Mouse (Mus musculus): ENCODE measurements around the gene Cdk15. TPM values are rescaled to one million over a fixed set of nuclear protein-coding genes. Genes with fewer than 3 reads are reported as not detected.

The Cdk15 gene
- total RNA-seq (2014; rRNA removed) (0.66 and 1.1 TPM in 2 replicates), polyA plus RNA-seq (2015; fragmentation: Nextera tagmentation; extraction: Ambion mirVana) (1.7 and 2.1 TPM in 2 replicates)

GRCm38 (mm10) chr1:59256751-59257231 lies at the start of gene Cdk15:
Gene Cdk15, plus strand, starts transcription at chr1:59256906.
- TF ChIP-seq CTCF (IDR thresholded peaks at IDR 0.05), result no peak
- 10% methylated on average over 13 of the region's 13 CpGs for WGBS
- Histone ChIP-seq H3K4me1 (ENCODE audit: insufficient read depth, low read length) (0 out of 2 replicates have a peak, but pooled peaks cover 3% of the 10 kb centered on the region), H3K27ac (ENCODE audit: low read depth, low read length) (no peak within 1 kb of the TSS), H3K36me3 (ENCODE audit: insufficient read depth, low read length) (no peaks in the 10 kb centered on the region), H3K27me3 (ENCODE audit: insufficient read depth, low read length) (no peaks in the 10 kb centered on the region), H3K9me3 (ENCODE audit: low read length) (no peaks in the 10 kb centered on the region), H3K9ac (replicated peaks; ENCODE audit: low read length, poor library complexity, severe bottlenecking) (no peak within 1 kb of the TSS), H3K4me3 (ENCODE audit: low read depth, low read length) (no peak within 1 kb of the TSS), H3K4me2 (ENCODE audit: low read depth, low read length, poor library complexity, severe bottlenecking) (peak within 1 kb of the TSS; percentile 20; the same call in 1 of the 2 replicates)
- peak; percentile 6 for DNase-seq (ENCODE audit: low spot score)
- ATAC-seq (ENCODE audit: low FRiP score), result no peak

- H3K9ac ChIP-seq (replicated peaks; ENCODE audit: low read length, poor library complexity, severe bottlenecking), result no peak overlapping the region
- H3K4me3 ChIP-seq (ENCODE audit: low read depth, low read length), result no peak overlapping the region
- TF ChIP-seq CTCF (IDR thresholded peaks at IDR 0.05), result no peak
- DNase-seq (ENCODE audit: low spot score), result no peak
- H3K4me2 ChIP-seq (ENCODE audit: low read depth, low read length, poor library complexity, severe bottlenecking), result no peak overlapping the region
- ATAC-seq (ENCODE audit: low FRiP score), result no peak
- 93% methylated on average over 1 of the region's 1 CpGs for WGBS
- no peaks in the 10 kb centered on the region for H3K9me3 ChIP-seq (ENCODE audit: low read length)
- H3K36me3 ChIP-seq (ENCODE audit: insufficient read depth, low read length), result peaks cover 22% of the 10 kb centered on the region
- H3K4me1 ChIP-seq (ENCODE audit: insufficient read depth, low read length), result no peaks in the 10 kb centered on the region
- H3K27me3 ChIP-seq (ENCODE audit: insufficient read depth, low read length), result no peaks in the 10 kb centered on the region
- H3K27ac ChIP-seq (ENCODE audit: low read depth, low read length), result no peak overlapping the region
Measured at GRCm38 (mm10) chr1:59208331-59208730, 48.4 kb upstream of the Cdk15 start.

DNA sequence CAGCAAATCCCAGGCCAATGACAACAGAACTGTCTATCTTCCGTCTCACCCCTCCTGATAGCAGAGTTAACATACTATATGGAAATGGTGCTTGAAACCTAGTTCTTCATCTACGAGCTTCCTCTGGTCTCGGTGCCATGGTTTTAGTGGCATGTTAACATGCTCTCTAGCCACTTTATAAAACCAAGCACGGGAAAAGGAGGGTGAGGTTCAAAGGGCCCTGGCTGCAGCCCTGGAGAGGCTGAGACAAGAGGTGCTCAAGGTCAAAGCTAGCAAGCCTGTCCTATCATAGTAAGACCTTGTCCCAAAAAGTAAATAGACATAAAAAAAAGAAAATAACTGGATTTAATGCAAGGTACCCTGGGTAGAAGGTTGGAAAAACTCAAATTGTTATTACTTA lies 45.1 kb upstream of the Cdk15 start:
- no peak overlapping the region for H3K4me3 ChIP-seq (ENCODE audit: low read depth, low read length)
- DNase-seq (ENCODE audit: low spot score), result no peak
- no peaks in the 10 kb centered on the region for H3K27me3 ChIP-seq (ENCODE audit: insufficient read depth, low read length)
- 91% methylated on average over 4 of the region's 4 CpGs for WGBS
- no peak overlapping the region for H3K27ac ChIP-seq (ENCODE audit: low read depth, low read length)
- H3K9me3 ChIP-seq (ENCODE audit: low read length), result no peaks in the 10 kb centered on the region
- no peak overlapping the region for H3K9ac ChIP-seq (replicated peaks; ENCODE audit: low read length, poor library complexity, severe bottlenecking)
- peaks cover 25% of the 10 kb centered on the region for H3K36me3 ChIP-seq (ENCODE audit: insufficient read depth, low read length)
- H3K4me1 ChIP-seq (ENCODE audit: insufficient read depth, low read length), result no peaks in the 10 kb centered on the region
- ATAC-seq (ENCODE audit: low FRiP score), result no peak
- H3K4me2 ChIP-seq (ENCODE audit: low read depth, low read length, poor library complexity, severe bottlenecking), result no peak overlapping the region
- no peak for TF ChIP-seq CTCF (IDR thresholded peaks at IDR 0.05)

DNA sequence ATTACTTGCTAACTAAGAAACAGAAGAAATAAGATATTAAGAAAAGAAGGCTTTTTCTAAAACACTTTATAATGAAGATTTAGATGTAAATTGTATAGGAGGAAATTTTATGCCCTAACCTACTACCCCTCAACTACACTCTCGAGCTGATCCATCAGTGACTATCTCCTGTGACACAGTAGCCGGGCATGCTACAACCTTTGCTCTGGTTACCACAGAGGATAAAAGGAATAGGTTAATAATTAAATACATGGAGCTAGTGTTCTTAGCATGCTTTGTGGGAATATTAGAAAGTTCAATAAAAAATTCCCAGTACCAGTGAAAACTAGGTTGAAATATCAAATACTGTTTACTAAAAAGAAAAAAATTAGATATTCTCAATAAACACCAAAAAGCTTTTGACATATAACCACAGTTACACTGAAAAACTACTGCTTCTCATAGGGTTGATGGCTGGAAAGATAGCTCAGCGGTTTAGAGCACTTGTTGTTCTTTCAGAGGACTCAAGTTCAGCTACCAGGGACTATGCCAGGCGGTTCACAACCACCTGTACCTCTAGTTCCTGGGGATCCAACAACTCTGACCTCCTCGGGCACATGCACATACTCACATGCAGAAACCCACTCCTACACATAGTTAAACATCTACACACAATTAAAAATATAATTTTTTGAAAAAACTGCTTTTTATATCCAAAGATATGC lies 44.5 kb upstream of the Cdk15 start:
- Histone ChIP-seq H3K9me3 (ENCODE audit: low read length) (no peaks in the 10 kb centered on the region), H3K4me1 (ENCODE audit: insufficient read depth, low read length) (no peaks in the 10 kb centered on the region), H3K4me3 (ENCODE audit: low read depth, low read length) (no peak overlapping the region), H3K9ac (replicated peaks; ENCODE audit: low read length, poor library complexity, severe bottlenecking) (no peak overlapping the region), H3K27me3 (ENCODE audit: insufficient read depth, low read length) (no peaks in the 10 kb centered on the region), H3K36me3 (ENCODE audit: insufficient read depth, low read length) (peaks cover 25% of the 10 kb centered on the region), H3K4me2 (ENCODE audit: low read depth, low read length, poor library complexity, severe bottlenecking) (no peak overlapping the region), H3K27ac (ENCODE audit: low read depth, low read length) (no peak overlapping the region)
- WGBS, result 84% methylated on average over 5 of the region's 5 CpGs
- no peak for TF ChIP-seq CTCF (IDR thresholded peaks at IDR 0.05)
- DNase-seq (ENCODE audit: low spot score), result no peak
- ATAC-seq (ENCODE audit: low FRiP score), result no peak

- H3K27ac ChIP-seq (ENCODE audit: low read depth, low read length), result no peak overlapping the region
- ATAC-seq (ENCODE audit: low FRiP score) (no peak), DNase-seq (ENCODE audit: low spot score) (no peak)
- H3K9me3 ChIP-seq (ENCODE audit: low read length), result no peaks in the 10 kb centered on the region
- no peaks in the 10 kb centered on the region for H3K27me3 ChIP-seq (ENCODE audit: insufficient read depth, low read length)
- peaks cover 30% of the 10 kb centered on the region for H3K36me3 ChIP-seq (ENCODE audit: insufficient read depth, low read length)
- WGBS, result no CpG with 5 or more reads among the region's 1 CpGs
- no peak overlapping the region for H3K4me3 ChIP-seq (ENCODE audit: low read depth, low read length)
- no peak overlapping the region for H3K9ac ChIP-seq (replicated peaks; ENCODE audit: low read length, poor library complexity, severe bottlenecking)
- no peaks in the 10 kb centered on the region for H3K4me1 ChIP-seq (ENCODE audit: insufficient read depth, low read length)
- H3K4me2 ChIP-seq (ENCODE audit: low read depth, low read length, poor library complexity, severe bottlenecking), result no peak overlapping the region
- TF ChIP-seq CTCF (IDR thresholded peaks at IDR 0.05), result no peak
Measured at GRCm38 (mm10) chr1:59212951-59213350, 43.8 kb upstream of the Cdk15 start.

- TF ChIP-seq CTCF (IDR thresholded peaks at IDR 0.05), result no peak
- WGBS, result 93% methylated on average over 11 of the region's 11 CpGs
- Histone ChIP-seq H3K27me3 (ENCODE audit: insufficient read depth, low read length) (no peaks in the 10 kb centered on the region), H3K9me3 (ENCODE audit: low read length) (no peaks in the 10 kb centered on the region), H3K4me1 (ENCODE audit: insufficient read depth, low read length) (no peaks in the 10 kb centered on the region), H3K27ac (ENCODE audit: low read depth, low read length) (no peak overlapping the region), H3K9ac (replicated peaks; ENCODE audit: low read length, poor library complexity, severe bottlenecking) (no peak overlapping the region), H3K4me2 (ENCODE audit: low read depth, low read length, poor library complexity, severe bottlenecking) (no peak overlapping the region), H3K4me3 (ENCODE audit: low read depth, low read length) (no peak overlapping the region), H3K36me3 (ENCODE audit: insufficient read depth, low read length) (peaks cover 22% of the 10 kb centered on the region)
- no peak for ATAC-seq (ENCODE audit: low FRiP score)
- DNase-seq (ENCODE audit: low spot score), result peak; percentile 21
Measured at GRCm38 (mm10) chr1:59215446-59215845, 41.3 kb upstream of the Cdk15 start.
